Mouse (Mus musculus) heart, embryonic 14.5 days (tissue): ENCODE data around the gene Fgd5. TPM values are rescaled to one million over a fixed set of nuclear protein-coding genes. Genes with fewer than 3 reads are reported as not detected.
"Not testable (repeated sequence)": the region's sequence is repeated elsewhere in the genome, so short reads cannot be mapped to it uniquely, and the experiment has no call there.

Experiments used
- ATAC-seq: fragments of 200-750 bp; cut with Nextera tagmentation; 2 replicates; pipeline ENCODE4 v1.8.0; 2017; ENCODE audit warnings: low read depth, moderate TSS enrichment; ENCODE audit not compliant: insufficient number of reproducible peaks, insufficient read depth, low FRiP score
- H3K27ac ChIP-seq, 2 experiments: fragments of 200-500 bp in 1 of 2; fragments of 300-500 bp in 1 of 2; sonication (generic) in 1 of 2; replicated peaks in 1 of 2; 2 replicates each; pipeline ENCODE4 v1.5.1; 2012 to 2014; ENCODE audit warnings: low read depth in 2 of 2, low read length in 2 of 2, control low read depth in 1 of 2, mild to moderate bottlenecking in 1 of 2, mixed read lengths in 1 of 2; ENCODE audit not compliant: control insufficient read depth in 1 of 2, insufficient read depth in 1 of 2
- H3K27me3 ChIP-seq: fragments of 300-500 bp; sonication (generic); 2 replicates; pipeline ENCODE4 v1.6.1; 2014; ENCODE audit warnings: mild to moderate bottlenecking, low read length, control low read depth; ENCODE audit not compliant: control insufficient read depth, insufficient read depth
- H3K36me3 ChIP-seq: fragments of 300-500 bp; sonication (generic); 2 replicates; pipeline ENCODE4 v1.6.1; 2014; ENCODE audit warnings: mild to moderate bottlenecking, control low read depth, low read length, mixed read lengths; ENCODE audit not compliant: control insufficient read depth, insufficient read depth
- H3K4me1 ChIP-seq, 2 experiments: fragments of 200-500 bp in 1 of 2; fragments of 300-500 bp in 1 of 2; sonication (generic) in 1 of 2; 2 replicates each; pipeline ENCODE4 v1.6.1; 2012 to 2014; ENCODE audit warnings: low read length in 2 of 2, control low read depth in 1 of 2, mixed read lengths in 1 of 2; ENCODE audit not compliant: control insufficient read depth in 2 of 2, insufficient read depth in 2 of 2
- H3K4me2 ChIP-seq: fragments of 300-500 bp; sonication (generic); 2 replicates; pipeline ENCODE4 v1.6.1; 2014; ENCODE audit warnings: mild to moderate bottlenecking, low read length
- H3K4me3 ChIP-seq, 2 experiments: fragments of 200-500 bp in 1 of 2; fragments of 300-500 bp in 1 of 2; sonication (generic) in 1 of 2; 2 replicates each; pipeline ENCODE4 v1.5.1; 2012 to 2014; ENCODE audit warnings: low read length in 2 of 2, mild to moderate bottlenecking in 2 of 2, control low read depth in 1 of 2, low read depth in 1 of 2, moderate library complexity in 1 of 2; ENCODE audit not compliant: control insufficient read depth in 1 of 2, insufficient read depth in 1 of 2
- H3K9ac ChIP-seq: fragments of 300-500 bp; sonication (generic); 2 replicates; pipeline ENCODE4 v1.6.1; 2014; ENCODE audit warnings: mild to moderate bottlenecking, low read length
- H3K9me3 ChIP-seq: fragments of 300-500 bp; sonication (generic); 2 replicates; pipeline ENCODE4 v1.6.1; 2016; ENCODE audit warnings: low read length, control low read depth; ENCODE audit not compliant: control insufficient read depth
- WGBS: fragments of 180-500 bp; shearing (Covaris S2); extraction: QIAGEN DNeasy Blood & Tissue Kit; methylation state at CpG from one replicate; pipeline ENCODE4 v1.1.7; 2014; 5-methylcytosine and 5-hydroxymethylcytosine counted together
- polyA plus RNA-seq: library from polyadenylated mRNA; unstranded; fragments of >200 nt; fragmentation: Nextera tagmentation; extraction: Ambion mirVana; gene quantifications from 2 replicates; pipeline ENCODE4 v1.2.1, GENCODE M21; 2014

The Fgd5 gene
- 9.0 and 12.2 TPM in 2 replicates for polyA plus RNA-seq

GRCm38 (mm10) chr6:91978371-91979300 lies at the start of gene Fgd5:
Gene Fgd5 (plus strand): TSS chr6:91978878.
- WGBS = under 1% methylated on average over 42 of the region's 62 CpGs
- peak; percentile 68; the same call in 1 of the 2 replicates for ATAC-seq
- Histone ChIP-seq H3K9ac (peak within 1 kb of the TSS; percentile 79), H3K27me3 (peaks cover 37% of the 10 kb centered on the region), H3K9me3 (no peaks in the 10 kb centered on the region), H3K4me3 (peak within 1 kb of the TSS; percentile 65), H3K36me3 (no peaks in the 10 kb centered on the region), H3K4me1 (peaks cover 3 to 11% of the 10 kb centered on the region in 2 experiments; a peak in 2 of 4 replicates), H3K27ac (peak within 1 kb of the TSS; percentile 56 to 71), H3K4me2 (peak within 1 kb of the TSS; percentile 93)

- WGBS = 56% methylated on average over 5 of the region's 5 CpGs
- no peaks in the 10 kb centered on the region for H3K9me3 ChIP-seq
- H3K27ac ChIP-seq = no peak overlapping the region
Measured at GRCm38 (mm10) chr6:91931231-91931630, 47.4 kb upstream of the Fgd5 start.

GRCm38 (mm10) chr6:91938491-91938890 lies 40.2 kb upstream of the Fgd5 start:
- no peak for ATAC-seq
- WGBS = 56% methylated on average over 4 of the region's 4 CpGs
- H3K9ac ChIP-seq = no peak overlapping the region
- 0 out of 2 replicates have a peak, but pooled peaks cover 2% of the 10 kb centered on the region for H3K9me3 ChIP-seq
- no peak overlapping the region for H3K4me3 ChIP-seq
- H3K36me3 ChIP-seq = no peaks in the 10 kb centered on the region
- H3K27me3 ChIP-seq = no peaks in the 10 kb centered on the region; the same call in 1 of the 2 replicates
- H3K27ac ChIP-seq = no peak overlapping the region
- no peak overlapping the region for H3K4me2 ChIP-seq
- peaks cover 0 to 2% of the 10 kb centered on the region in 2 experiments; a peak in 2 of 4 replicates for H3K4me1 ChIP-seq

More at GRCm38 (mm10) chr6:91931231-91931630, 47.4 kb upstream of the Fgd5 start:
- no peak overlapping the region for H3K4me3 ChIP-seq
- H3K36me3 ChIP-seq = no peaks in the 10 kb centered on the region
- peaks cover 0 to 3% of the 10 kb centered on the region in 2 experiments; a peak in 2 of 4 replicates for H3K4me1 ChIP-seq
- no peak overlapping the region for H3K9ac ChIP-seq
- no peaks in the 10 kb centered on the region for H3K27me3 ChIP-seq
- no peak for ATAC-seq
- H3K4me2 ChIP-seq = no peak overlapping the region

GRCm38 (mm10) chr6:91948426-91948825 lies 30.3 kb upstream of the Fgd5 start:
- no peak overlapping the region for H3K9ac ChIP-seq
- no peaks in the 10 kb centered on the region for H3K36me3 ChIP-seq
- no peak overlapping the region for H3K4me2 ChIP-seq
- H3K4me1 ChIP-seq = no peaks in the 10 kb centered on the region
- H3K9me3 ChIP-seq = no peaks in the 10 kb centered on the region
- ATAC-seq = no peak
- H3K27me3 ChIP-seq = no peaks in the 10 kb centered on the region
- WGBS = 64% methylated on average over 2 of the region's 2 CpGs
- no peak overlapping the region for H3K27ac ChIP-seq
- H3K4me3 ChIP-seq = no peak overlapping the region

GRCm38 (mm10) chr6:91958015-91958414 lies 20.7 kb upstream of the Fgd5 start:
- not testable (repeated sequence) for H3K9ac ChIP-seq, H3K27ac ChIP-seq, H3K9me3 ChIP-seq, H3K27me3 ChIP-seq, ATAC-seq, H3K4me1 ChIP-seq, H3K36me3 ChIP-seq, H3K4me2 ChIP-seq, H3K4me3 ChIP-seq
- 33% methylated on average over 2 of the region's 8 CpGs for WGBS

GRCm38 (mm10) chr6:91960028-91960811 lies 18.5 kb upstream of the Fgd5 start:
- Histone ChIP-seq H3K4me3 (peak overlapping the region in 1 of 2 experiments; percentile 3; a peak in 1 of 4 replicates), H3K27me3 (no peaks in the 10 kb centered on the region), H3K9ac (peak overlapping the region; percentile 34; the same call in 1 of the 2 replicates), H3K27ac (peak overlapping the region; percentile 73 to 79), H3K9me3 (no peaks in the 10 kb centered on the region), H3K4me1 (peaks cover 0 to 7% of the 10 kb centered on the region in 2 experiments; a peak in 2 of 4 replicates), H3K36me3 (no peaks in the 10 kb centered on the region), H3K4me2 (peak overlapping the region; percentile 44)
- 30% methylated on average over 8 of the region's 8 CpGs for WGBS
- ATAC-seq = peak; percentile 68

- no peak overlapping the region for H3K27ac ChIP-seq
- no peak for ATAC-seq
- no peaks in the 10 kb centered on the region for H3K9me3 ChIP-seq
- WGBS = 27% methylated on average over 4 of the region's 4 CpGs
- H3K36me3 ChIP-seq = no peaks in the 10 kb centered on the region
- H3K27me3 ChIP-seq = no peaks in the 10 kb centered on the region
- H3K4me3 ChIP-seq = no peak overlapping the region
- H3K4me1 ChIP-seq = peaks cover 0 to 7% of the 10 kb centered on the region in 2 experiments; a peak in 2 of 4 replicates
- H3K9ac ChIP-seq = no peak overlapping the region
- H3K4me2 ChIP-seq = no peak overlapping the region
Measured at GRCm38 (mm10) chr6:91963429-91963828, 15.2 kb upstream of the Fgd5 start.
